Mouse (Mus musculus) hindbrain, embryonic 16.5 days (tissue): ENCODE data around the gene Gga3. TPM values are rescaled to one million over a fixed set of nuclear protein-coding genes. Genes with fewer than 3 reads are reported as not detected.

Experiments used
- ATAC-seq: fragments of 200-750 bp; cut with Nextera tagmentation; 2 replicates; pipeline ENCODE4 v1.8.0; 2017; ENCODE audit warnings: moderate TSS enrichment, moderate library complexity
- H3K27ac ChIP-seq: fragments of 300-500 bp; sonication (generic); 2 replicates; pipeline ENCODE4 v1.5.1; 2014; ENCODE audit warnings: low read depth, mild to moderate bottlenecking, control low read depth, low read length, moderate library complexity
- H3K27me3 ChIP-seq: fragments of 300-500 bp; sonication (generic); replicated peaks from 2 replicates; pipeline ENCODE4 v1.6.1; 2014; ENCODE audit warnings: low read length; ENCODE audit not compliant: control insufficient read depth, insufficient read depth
- H3K36me3 ChIP-seq: fragments of 300-500 bp; sonication (generic); 2 replicates; pipeline ENCODE4 v1.6.1; 2014; ENCODE audit warnings: mild to moderate bottlenecking, low read length, moderate library complexity, mixed read lengths; ENCODE audit not compliant: control insufficient read depth, insufficient read depth
- H3K4me1 ChIP-seq: fragments of 300-500 bp; sonication (generic); 2 replicates; pipeline ENCODE4 v1.6.1; 2014; ENCODE audit warnings: low read depth, low read length; ENCODE audit not compliant: control insufficient read depth, insufficient read depth
- H3K4me2 ChIP-seq: fragments of 300-500 bp; sonication (generic); 2 replicates; pipeline ENCODE4 v1.6.1; 2014; ENCODE audit warnings: mild to moderate bottlenecking, low read length, control low read depth, moderate library complexity
- H3K4me3 ChIP-seq: fragments of 300-500 bp; sonication (generic); 2 replicates; pipeline ENCODE4 v1.5.1; 2014; ENCODE audit warnings: mild to moderate bottlenecking, low read length, control low read depth, moderate library complexity
- H3K9ac ChIP-seq: fragments of 300-500 bp; sonication (generic); 2 replicates; pipeline ENCODE4 v1.6.1; 2014; ENCODE audit warnings: low read depth, mild to moderate bottlenecking, control low read depth, low read length, moderate library complexity
- H3K9me3 ChIP-seq: fragments of 300-500 bp; sonication (generic); 2 replicates; pipeline ENCODE4 v1.6.1; 2014; ENCODE audit warnings: mild to moderate bottlenecking, low read length, moderate library complexity; ENCODE audit not compliant: control insufficient read depth
- WGBS: fragments of 180-500 bp; shearing (Covaris S2); extraction: QIAGEN DNeasy Blood & Tissue Kit; methylation state at CpG from one replicate; pipeline ENCODE4 v1.1.7; 2014; 5-methylcytosine and 5-hydroxymethylcytosine counted together
- polyA plus RNA-seq: library from polyadenylated mRNA; unstranded; fragments of >200 nt; fragmentation: Nextera tagmentation; extraction: Ambion mirVana; gene quantifications from 2 replicates; pipeline ENCODE4 v1.2.1, GENCODE M21; 2015

Gene Gga3
- polyA plus RNA-seq, 1 experiment from 2014 or later: 35.1 TPM

DNA sequence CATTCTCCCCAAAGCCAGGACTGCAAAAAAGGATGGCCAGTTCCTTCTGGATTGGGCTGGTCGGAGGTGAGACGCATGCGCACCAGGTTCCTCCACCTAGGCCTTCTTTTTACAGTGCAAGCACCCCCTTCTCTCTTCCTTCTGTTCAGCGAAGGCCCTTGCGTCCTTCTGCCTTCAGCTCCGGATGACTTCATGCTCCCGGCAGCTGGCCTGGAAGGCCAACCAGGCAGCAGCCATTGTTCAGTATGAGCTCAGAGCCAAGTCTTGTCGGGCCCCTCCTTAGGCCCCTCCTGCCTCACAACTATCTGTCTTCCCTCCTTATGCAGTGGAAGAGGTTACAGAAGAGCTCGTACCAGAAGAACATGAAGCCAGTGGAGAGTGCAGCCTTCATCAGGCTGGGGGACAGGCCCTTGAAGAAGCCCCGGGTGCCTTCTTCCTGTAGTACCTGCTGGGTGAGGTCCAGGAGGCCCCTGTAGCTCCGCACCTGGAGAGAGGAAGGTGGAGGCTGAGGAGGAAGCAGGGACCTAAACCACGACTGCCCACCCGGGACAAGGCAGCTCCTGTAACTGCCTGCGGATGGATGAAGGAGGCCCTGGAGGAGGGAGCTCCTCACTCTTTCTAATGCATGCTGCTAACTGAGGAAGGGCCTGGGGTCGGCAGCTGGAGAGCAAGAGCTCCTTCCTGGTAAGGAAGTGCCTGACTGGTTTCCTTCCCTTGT, 11.4 kb upstream of the Gga3 start:
- Histone ChIP-seq H3K27ac (no peak overlapping the region), H3K4me3 (no peak overlapping the region), H3K27me3 (peaks cover 3% of the 10 kb centered on the region; the same call in 1 of the 2 replicates), H3K9ac (no peak overlapping the region), H3K36me3 (peaks cover 10% of the 10 kb centered on the region), H3K4me1 (peaks cover 14% of the 10 kb centered on the region), H3K9me3 (no peaks in the 10 kb centered on the region), H3K4me2 (no peak overlapping the region)
- 83% methylated on average over 15 of the region's 15 CpGs for WGBS
- ATAC-seq: no peak

DNA sequence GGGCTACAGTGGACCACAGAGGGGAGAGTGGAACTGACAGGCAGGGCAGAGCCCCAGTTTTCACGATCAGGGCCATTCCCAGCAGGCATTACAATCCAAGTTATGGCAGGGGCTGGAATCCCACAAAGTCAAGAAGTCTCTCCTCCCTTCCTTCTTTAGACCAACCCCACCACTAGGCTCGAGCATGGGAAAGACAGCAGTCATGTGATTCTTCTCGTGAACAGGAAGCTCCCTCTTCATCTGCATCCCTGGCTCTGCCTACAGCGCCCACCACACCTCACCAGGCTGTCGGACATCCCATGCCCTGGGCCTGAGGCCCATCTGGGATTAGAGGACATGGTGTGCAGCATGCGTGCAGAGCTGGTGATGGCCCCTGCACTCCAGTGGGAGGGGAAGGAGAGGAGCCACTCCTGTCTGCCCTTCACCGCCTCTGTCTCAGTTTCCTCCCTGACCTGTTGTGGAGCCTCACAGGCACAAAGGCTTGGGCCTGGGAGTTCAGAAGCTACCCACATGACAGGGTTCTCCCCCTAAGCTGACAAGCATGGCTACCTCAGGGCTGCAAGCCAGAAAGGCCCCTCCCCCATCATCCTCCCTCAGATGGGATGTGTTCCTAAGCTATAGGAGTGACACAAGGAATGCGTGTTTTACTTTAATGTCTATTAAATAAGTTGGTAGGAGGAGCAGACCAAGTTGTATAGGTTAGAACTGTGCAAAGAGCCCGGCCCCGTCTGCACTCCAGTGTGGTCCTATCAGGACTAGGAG, 10.7 kb upstream of the Gga3 start:
- Histone ChIP-seq H3K4me3 (no peak overlapping the region), H3K27ac (no peak overlapping the region), H3K27me3 (peaks cover 3% of the 10 kb centered on the region; the same call in 1 of the 2 replicates), H3K9ac (no peak overlapping the region), H3K4me2 (no peak overlapping the region), H3K4me1 (peaks cover 14% of the 10 kb centered on the region), H3K36me3 (peaks cover 10% of the 10 kb centered on the region), H3K9me3 (no peaks in the 10 kb centered on the region)
- ATAC-seq: no peak
- WGBS: 87% methylated on average over 10 of the region's 10 CpGs

DNA sequence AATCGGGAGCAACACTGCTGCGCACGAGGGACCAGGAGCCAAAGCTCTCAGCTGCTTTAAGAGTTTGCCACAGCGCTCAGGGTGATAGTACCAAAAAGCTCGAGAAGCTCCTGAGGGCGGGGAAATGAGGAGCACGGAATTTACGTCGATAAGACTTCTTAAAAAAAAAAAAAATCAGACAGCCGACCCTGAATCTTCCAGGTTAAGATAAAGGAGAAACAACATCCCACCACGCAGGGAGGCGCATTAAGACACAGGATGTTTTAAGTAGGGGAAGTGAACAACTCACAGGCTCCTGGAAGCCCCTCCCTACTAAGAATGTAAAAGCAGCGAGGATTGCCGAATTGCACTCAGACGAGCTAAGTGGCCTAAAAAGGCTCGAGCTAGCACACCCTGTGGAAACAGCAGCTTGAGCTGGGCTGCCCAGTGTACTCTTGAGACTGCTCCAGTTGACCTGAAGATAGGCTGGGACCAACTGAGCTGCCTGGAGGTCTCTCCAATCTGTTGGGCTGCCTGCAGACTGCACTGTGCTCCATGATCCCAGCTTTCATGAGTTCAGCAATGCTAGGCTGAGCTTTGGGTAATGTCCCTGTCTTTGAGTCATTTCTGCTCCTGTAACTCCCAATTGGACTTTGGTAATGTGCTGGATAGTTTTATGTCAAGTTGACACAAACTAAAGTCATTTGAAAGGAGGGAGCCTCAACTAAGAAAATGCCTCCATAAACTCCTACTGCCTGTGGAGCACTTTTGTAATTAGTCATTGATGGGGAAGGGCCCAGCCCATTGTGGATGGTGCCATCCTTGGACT, 9.5 kb upstream of the Gga3 start:
- Histone ChIP-seq H3K27ac (peak overlapping the region; percentile 83), H3K36me3 (peaks cover 14% of the 10 kb centered on the region), H3K27me3 (peaks cover 3% of the 10 kb centered on the region; the same call in 1 of the 2 replicates), H3K4me3 (peak overlapping the region; percentile 59), H3K9ac (peak overlapping the region; percentile 69), H3K9me3 (no peaks in the 10 kb centered on the region), H3K4me1 (peaks cover 14% of the 10 kb centered on the region), H3K4me2 (peak overlapping the region; percentile 92)
- ATAC-seq: no peak
- under 1% methylated on average over 16 of the region's 16 CpGs for WGBS

DNA sequence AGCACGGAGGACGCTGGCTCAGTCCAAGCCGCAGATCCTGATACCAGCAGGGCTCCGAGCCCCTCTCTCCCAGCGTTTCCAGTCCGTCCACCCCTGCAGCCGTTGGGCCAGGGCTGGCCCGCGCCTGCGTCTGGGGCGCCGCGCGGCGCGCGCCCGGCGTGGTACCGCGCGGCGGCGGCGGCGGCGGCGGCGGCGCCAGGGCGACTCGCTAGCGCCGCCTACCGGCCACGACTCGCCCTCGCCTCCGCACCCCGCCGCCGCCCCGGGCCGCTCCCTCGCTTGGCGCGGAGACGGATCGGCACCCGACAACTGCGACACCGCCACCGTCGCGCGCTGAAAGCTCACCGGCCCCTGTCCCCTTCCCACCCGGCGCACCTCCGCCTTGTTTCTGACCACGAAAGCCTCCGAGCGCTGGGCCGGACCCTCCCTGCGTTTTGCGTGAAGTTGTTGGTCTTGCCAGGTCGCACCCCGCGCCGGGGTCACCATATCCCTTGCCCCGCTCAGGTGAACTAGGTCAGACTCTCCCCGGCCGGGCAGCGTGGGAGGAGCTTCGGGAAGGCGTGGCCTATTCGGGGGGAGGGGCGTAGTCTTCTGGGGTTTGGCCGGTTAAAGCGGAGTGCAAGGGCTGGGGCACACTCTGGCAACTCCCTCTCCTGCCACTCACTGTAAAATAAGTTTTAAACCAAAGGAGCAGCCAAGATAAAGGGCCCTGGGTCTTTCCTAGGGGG, 8.7 kb upstream of the Gga3 start, which contains the start of gene Mif4gd:
TSS of gene Mif4gd (minus strand) at position 560 of the 728 bp plus-strand sequence.
- Histone ChIP-seq H3K27me3 (peaks cover 3% of the 10 kb centered on the region; the same call in 1 of the 2 replicates), H3K4me3 (peak within 1 kb of the TSS; percentile 59), H3K9me3 (no peaks in the 10 kb centered on the region), H3K9ac (peak within 1 kb of the TSS; percentile 69), H3K4me2 (peak within 1 kb of the TSS; percentile 92), H3K4me1 (peaks cover 14% of the 10 kb centered on the region), H3K27ac (peak within 1 kb of the TSS; percentile 83), H3K36me3 (peaks cover 18% of the 10 kb centered on the region)
- ATAC-seq: peak; percentile 82
- WGBS: under 1% methylated on average over 74 of the region's 80 CpGs

DNA sequence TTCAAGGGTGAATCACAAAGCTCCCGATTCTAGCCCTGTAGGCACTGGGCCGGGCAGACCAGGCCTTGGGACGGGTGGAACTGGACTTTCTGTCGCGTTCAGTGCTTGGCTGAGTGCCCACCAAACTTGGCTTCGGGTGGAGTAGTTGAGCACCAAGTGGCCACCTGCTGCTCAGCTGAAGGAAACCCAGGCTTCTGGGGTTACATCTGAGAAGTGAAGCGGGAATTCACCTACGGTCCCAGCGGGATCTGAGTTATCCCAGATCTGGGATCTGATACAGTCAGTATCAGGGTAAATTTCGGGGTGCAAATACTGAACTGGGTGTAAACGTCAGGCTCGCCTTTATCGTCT, 8.2 kb upstream of the Gga3 start:
- WGBS: 1% methylated on average over 13 of the region's 13 CpGs
- Histone ChIP-seq H3K36me3 (peaks cover 23% of the 10 kb centered on the region), H3K4me1 (peaks cover 14% of the 10 kb centered on the region), H3K27me3 (peaks cover 3% of the 10 kb centered on the region; the same call in 1 of the 2 replicates), H3K9ac (peak overlapping the region; percentile 69), H3K9me3 (no peaks in the 10 kb centered on the region), H3K4me2 (peak overlapping the region; percentile 92), H3K4me3 (peak overlapping the region; percentile 59), H3K27ac (peak overlapping the region; percentile 83)
- peak; percentile 13 for ATAC-seq

DNA sequence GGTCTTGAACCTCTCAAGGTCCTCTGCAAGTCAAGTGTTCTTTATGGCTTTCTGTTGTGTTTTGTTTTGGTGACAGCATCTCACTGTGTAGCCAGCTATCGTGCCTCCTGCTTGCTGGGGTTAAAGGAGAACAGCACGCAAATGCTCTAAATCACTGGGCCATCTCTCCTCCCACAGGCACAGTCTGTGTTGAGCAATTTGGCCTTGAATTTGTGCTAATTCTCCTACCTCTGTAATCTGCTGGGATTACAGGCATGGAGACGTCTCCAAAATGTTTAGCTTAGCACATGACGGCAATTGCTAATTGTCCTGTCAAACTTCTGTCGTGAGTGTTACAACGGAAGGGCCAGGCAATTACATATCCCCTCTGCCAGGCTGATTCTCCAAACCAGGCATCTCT, 7.3 kb upstream of the Gga3 start:
- peaks cover 3% of the 10 kb centered on the region; the same call in 1 of the 2 replicates for H3K27me3 ChIP-seq
- no peak overlapping the region for H3K4me3 ChIP-seq
- peaks cover 28% of the 10 kb centered on the region for H3K36me3 ChIP-seq
- H3K9ac ChIP-seq: no peak overlapping the region
- ATAC-seq: no peak
- H3K9me3 ChIP-seq: no peaks in the 10 kb centered on the region
- H3K27ac ChIP-seq: no peak overlapping the region
- WGBS: 75% methylated on average over 6 of the region's 6 CpGs
- H3K4me1 ChIP-seq: peaks cover 14% of the 10 kb centered on the region
- H3K4me2 ChIP-seq: no peak overlapping the region

DNA sequence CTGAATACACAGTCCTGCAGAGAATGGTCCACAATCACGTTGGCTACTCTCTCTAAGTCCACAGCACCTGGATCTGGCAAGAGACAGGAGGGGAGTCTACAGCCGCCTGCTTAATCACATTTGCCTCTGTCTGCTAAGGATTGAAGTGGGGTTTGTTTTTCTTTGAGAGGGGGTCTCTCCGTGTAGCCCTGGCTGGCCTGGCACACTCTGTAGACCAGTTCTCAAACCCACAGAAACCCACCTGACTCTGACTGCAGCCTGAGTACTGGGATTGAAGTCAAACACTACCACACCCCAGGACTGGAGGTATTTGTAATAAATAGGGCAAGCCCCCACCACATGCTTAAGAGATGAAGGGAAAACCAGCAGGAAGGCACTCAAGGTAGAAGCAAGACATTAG, 5.7 kb upstream of the Gga3 start:
- Histone ChIP-seq H3K4me2 (no peak overlapping the region), H3K27ac (no peak overlapping the region), H3K4me3 (no peak overlapping the region), H3K36me3 (peaks cover 21% of the 10 kb centered on the region), H3K9ac (no peak overlapping the region), H3K27me3 (peaks cover 3% of the 10 kb centered on the region; the same call in 1 of the 2 replicates), H3K4me1 (peaks cover 24% of the 10 kb centered on the region), H3K9me3 (no peaks in the 10 kb centered on the region)
- ATAC-seq: no peak
- 76% methylated on average over 3 of the region's 3 CpGs for WGBS

DNA sequence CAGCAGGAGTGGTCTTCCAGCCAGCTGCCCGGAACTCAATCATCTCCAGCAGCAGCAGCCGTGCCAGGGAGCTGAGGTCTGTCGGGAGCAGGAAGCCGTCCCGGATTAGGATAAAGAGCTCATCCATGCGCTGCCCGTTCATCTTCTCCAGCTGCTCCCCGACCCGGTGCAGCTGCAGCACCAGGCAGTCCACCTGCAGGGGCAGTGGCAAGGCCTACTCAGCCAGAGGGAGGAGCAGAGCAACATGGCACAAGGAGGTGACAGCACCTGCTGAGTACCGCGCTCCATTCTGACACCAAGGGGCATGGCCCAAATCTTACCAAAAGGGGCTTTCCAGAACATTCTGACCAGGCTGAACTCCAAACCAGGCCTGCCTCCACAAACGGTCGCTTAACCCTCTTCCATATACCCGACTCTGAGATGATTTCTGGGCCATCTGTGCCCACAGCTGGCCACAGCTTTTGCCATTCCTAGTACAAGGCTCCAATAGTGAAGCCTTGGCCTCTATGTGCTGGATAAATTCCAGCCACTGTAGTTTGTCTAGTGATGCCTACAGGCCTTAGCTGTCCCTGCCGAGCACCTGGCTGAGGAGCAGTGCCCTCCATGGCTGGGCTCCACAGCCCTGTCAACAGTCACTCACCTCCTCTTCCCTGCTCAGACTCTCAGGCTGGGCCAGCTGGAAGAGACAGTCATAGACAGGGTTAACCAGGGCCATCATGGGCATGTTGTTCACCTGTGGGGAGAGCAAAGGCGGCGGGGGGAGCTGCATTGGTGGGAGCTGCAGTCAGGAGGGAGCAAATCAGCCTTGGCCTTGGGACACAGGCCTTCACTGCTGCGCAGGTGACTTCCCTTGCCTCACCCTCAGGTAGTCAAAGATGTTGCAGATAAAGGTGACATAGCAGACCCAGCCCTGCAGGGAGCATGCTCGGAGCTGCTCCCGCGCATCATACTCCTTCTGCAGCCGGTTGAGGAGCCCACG, 4.9 kb upstream of the Gga3 start:
- Histone ChIP-seq H3K9me3 (no peaks in the 10 kb centered on the region), H3K36me3 (peaks cover 21% of the 10 kb centered on the region), H3K27ac (no peak overlapping the region; the same call in 1 of the 2 replicates), H3K9ac (no peak overlapping the region), H3K4me2 (no peak overlapping the region), H3K4me1 (peaks cover 26% of the 10 kb centered on the region), H3K27me3 (no peaks in the 10 kb centered on the region), H3K4me3 (no peak overlapping the region)
- WGBS: 74% methylated on average over 23 of the region's 23 CpGs
- ATAC-seq: no peak
